Mouse (Mus musculus) lung, postnatal 0 days (tissue): ENCODE results near the gene Tnp1. TPM values are rescaled to one million over a fixed set of nuclear protein-coding genes. Genes with fewer than 3 reads are reported as not detected.

ENCODE experiments used
- ATAC-seq: fragments of 200-750 bp; cut with Nextera tagmentation; 2 replicates; pipeline ENCODE4 v1.8.0; 2017; ENCODE audit warnings: moderate library complexity
- DNase-seq: peaks from one replicate; pipeline ENCODE4 v3.0.0-alpha.2; 2016; ENCODE audit warnings: low spot score
- H3K27ac ChIP-seq: fragments of 300-500 bp; sonication (generic); 2 replicates; pipeline ENCODE4 v1.5.1; 2014; ENCODE audit warnings: antibody characterized with exemption, mild to moderate bottlenecking, low read length, mixed read lengths
- H3K27me3 ChIP-seq: fragments of 300-500 bp; sonication (generic); replicated peaks from 2 replicates; pipeline ENCODE4 v1.6.1; 2014; ENCODE audit warnings: low read length, mixed read lengths; ENCODE audit not compliant: insufficient read depth
- H3K36me3 ChIP-seq: fragments of 300-500 bp; sonication (generic); 2 replicates; pipeline ENCODE4 v1.6.1; 2014; ENCODE audit warnings: low read length, mixed read lengths; ENCODE audit not compliant: insufficient read depth
- H3K4me1 ChIP-seq: fragments of 300-500 bp; sonication (generic); 2 replicates; pipeline ENCODE4 v1.6.1; 2014; ENCODE audit warnings: antibody characterized with exemption, low read depth, low read length, mixed read lengths; ENCODE audit not compliant: insufficient read depth
- H3K4me2 ChIP-seq: fragments of 300-500 bp; sonication (generic); replicated peaks from 2 replicates; pipeline ENCODE4 v1.6.1; 2014; ENCODE audit warnings: low read depth, mild to moderate bottlenecking, low read length, moderate library complexity, mixed read lengths
- H3K4me3 ChIP-seq: fragments of 300-500 bp; sonication (generic); 2 replicates; pipeline ENCODE4 v1.5.1; 2014; ENCODE audit warnings: low read depth, low read length
- H3K9ac ChIP-seq: fragments of 300-500 bp; sonication (generic); replicated peaks from 2 replicates; pipeline ENCODE4 v1.6.1; 2014; ENCODE audit warnings: low read depth, mild to moderate bottlenecking
- H3K9me3 ChIP-seq: fragments of 300-500 bp; sonication (generic); 2 replicates; pipeline ENCODE4 v1.6.1; 2016; ENCODE audit warnings: low read length, mixed read lengths
- CTCF ChIP-seq: IDR thresholded peaks from 2 replicates; pipeline ENCODE4 v1.5.1; 2016; ENCODE audit warnings: antibody characterized with exemption, mild to moderate bottlenecking
- EP300 ChIP-seq: IDR thresholded peaks from 2 replicates; pipeline ENCODE4 v1.6.1; 2016; ENCODE audit warnings: antibody characterized with exemption, mild to moderate bottlenecking, control low read depth
- WGBS: fragments of 180-500 bp; shearing (Covaris S2); extraction: QIAGEN DNeasy Blood & Tissue Kit; methylation state at CpG from one replicate; pipeline ENCODE4 v1.1.7; 2014; 5-methylcytosine and 5-hydroxymethylcytosine counted together
- polyA plus RNA-seq: library from polyadenylated mRNA; unstranded; fragments of >200 nt; fragmentation: Nextera tagmentation; extraction: Ambion mirVana; gene quantifications from 2 replicates; pipeline ENCODE4 v1.2.1, GENCODE M21; 2015

Tnp1 gene
- polyA plus RNA-seq, 1 experiment from 2014 or later: not detected

GRCm38 (mm10) chr1:72974226-72974625 lies 41.5 kb downstream of the Tnp1 start:
- H3K9me3 ChIP-seq: no peaks in the 10 kb centered on the region
- no peaks in the 10 kb centered on the region for H3K36me3 ChIP-seq
- ATAC-seq: no peak
- no peaks in the 10 kb centered on the region for H3K4me1 ChIP-seq
- H3K4me2 ChIP-seq: no peak overlapping the region
- DNase-seq: no peak
- no peak for TF ChIP-seq EP300
- no peak for TF ChIP-seq CTCF
- no peak overlapping the region for H3K4me3 ChIP-seq
- no peaks in the 10 kb centered on the region for H3K27me3 ChIP-seq
- no peak overlapping the region for H3K27ac ChIP-seq
- H3K9ac ChIP-seq: no peak overlapping the region

- Histone ChIP-seq H3K27me3 (no peaks in the 10 kb centered on the region), H3K4me2 (no peak overlapping the region), H3K4me1 (no peaks in the 10 kb centered on the region), H3K36me3 (no peaks in the 10 kb centered on the region), H3K4me3 (no peak overlapping the region), H3K9ac (no peak overlapping the region), H3K9me3 (no peaks in the 10 kb centered on the region), H3K27ac (no peak overlapping the region)
- DNase-seq (no peak), ATAC-seq (no peak)
- WGBS: 61% methylated on average over 9 of the region's 9 CpGs
- TF ChIP-seq CTCF (no peak), EP300 (no peak)
Measured at GRCm38 (mm10) chr1:72970461-72970860, 45.2 kb downstream of the Tnp1 start.

- Histone ChIP-seq H3K9me3 (no peaks in the 10 kb centered on the region), H3K27ac (no peak overlapping the region), H3K4me1 (no peaks in the 10 kb centered on the region), H3K36me3 (no peaks in the 10 kb centered on the region), H3K4me3 (no peak overlapping the region), H3K27me3 (no peaks in the 10 kb centered on the region), H3K9ac (no peak overlapping the region), H3K4me2 (no peak overlapping the region)
- 17% methylated on average over 10 of the region's 10 CpGs for WGBS
- ATAC-seq (peak; percentile 76), DNase-seq (peak; percentile 39)
- TF ChIP-seq EP300 (no peak), CTCF (no peak)
Measured at GRCm38 (mm10) chr1:72969113-72969812, 46.4 kb downstream of the Tnp1 start.

- Histone ChIP-seq H3K36me3 (no peaks in the 10 kb centered on the region), H3K4me3 (no peak overlapping the region), H3K9ac (no peak overlapping the region), H3K4me1 (peaks cover 4% of the 10 kb centered on the region; the same call in 1 of the 2 replicates), H3K27me3 (no peaks in the 10 kb centered on the region), H3K27ac (no peak overlapping the region), H3K4me2 (no peak overlapping the region), H3K9me3 (no peaks in the 10 kb centered on the region)
- no peak for TF ChIP-seq CTCF
- TF ChIP-seq EP300: no peak
- no peak for DNase-seq
- WGBS: 90% methylated on average over 4 of the region's 4 CpGs
- no peak for ATAC-seq
Measured at GRCm38 (mm10) chr1:72966423-72966822, 49.3 kb downstream of the Tnp1 start.

Other genes with a start within 250 kb of the Tnp1 start
- gene Igfbp2, start 191.4 kb downstream of the Tnp1 start, polyA plus RNA-seq: 51.4 and 58.5 TPM in 2 replicates
- 30.7 and 32.6 TPM in 2 replicates for gene Igfbp5, start 141.0 kb downstream of the Tnp1 start, polyA plus RNA-seq